Comparison of ENCODE assay signal across 8 mouse cellular contexts in the genomic region with DNA sequence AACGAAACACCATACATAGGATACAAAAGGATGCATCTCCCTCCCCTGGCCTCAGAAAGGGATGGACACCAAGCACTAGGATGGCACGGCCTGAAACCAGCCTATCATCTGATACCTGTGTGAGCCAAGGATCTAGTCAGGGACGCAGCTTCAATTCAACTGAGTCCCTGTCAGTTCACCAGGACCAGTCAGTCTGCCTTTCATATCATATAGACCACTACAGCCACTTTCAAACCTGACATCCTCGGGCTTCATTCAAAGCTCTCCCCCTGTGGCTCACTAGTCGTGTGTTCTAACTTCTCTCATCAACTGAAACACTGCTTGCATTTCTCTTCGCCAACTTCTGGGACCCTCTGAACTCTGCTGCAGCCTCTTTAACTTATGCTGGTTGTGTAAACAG. TPM values are rescaled to one million over a fixed set of nuclear protein-coding genes. Genes with fewer than 3 reads are reported as not detected.
DNase-seq lines count a peak whose midpoint lies in the region; ATAC-seq and TF ChIP-seq lines count a peak whose summit lies in the region.

No protein-coding gene starts in this region.

- WGBS in cerebellum, adult 2 months: 38% methylated on average over 6 of the region's 6 CpGs
- 77% methylated on average over 6 of the region's 6 CpGs for WGBS in liver, embryonic 11.5 days
- WGBS in stomach, embryonic 16.5 days: 74% methylated on average over 6 of the region's 6 CpGs

- no peaks in the 10 kb centered on the region for H3K27me3 ChIP-seq in cerebellum, adult 2 months (ENCODE audit: control insufficient read depth, insufficient read depth, low read length)
- H3K27me3 ChIP-seq in megakaryocyte, embryonic 14.5 days (replicated peaks): no peaks in the 10 kb centered on the region
- no peaks in the 10 kb centered on the region for H3K27me3 ChIP-seq in liver, embryonic 11.5 days (replicated peaks; ENCODE audit: control insufficient read depth, insufficient read depth, low read length)
- H3K27me3 ChIP-seq in stomach, embryonic 16.5 days (ENCODE audit: control insufficient read depth, insufficient read depth, low read length): no peaks in the 10 kb centered on the region

- H3K36me3 ChIP-seq in megakaryocyte, embryonic 14.5 days (replicated peaks; ENCODE audit: low read length): peaks cover 37% of the 10 kb centered on the region
- peaks cover 9% of the 10 kb centered on the region; the same call in 1 of the 2 replicates for H3K36me3 ChIP-seq in liver, embryonic 11.5 days (ENCODE audit: control insufficient read depth, insufficient read depth, low read length)
- H3K36me3 ChIP-seq in stomach, embryonic 16.5 days (ENCODE audit: control insufficient read depth, insufficient read depth, low read length): no peaks in the 10 kb centered on the region

- TF ChIP-seq POLR2A in cerebellum, adult 2 months (IDR thresholded peaks at IDR 0.05; ENCODE audit: borderline replicate concordance, insufficient read depth, low read length): no peak

- TF ChIP-seq CTCF in cerebellum, adult 2 months (IDR thresholded peaks at IDR 0.05; ENCODE audit: borderline replicate concordance, insufficient read depth, low read depth, low read length): no peak

- H3K4me3 ChIP-seq in cerebellum, adult 2 months (replicated peaks; ENCODE audit: insufficient read depth, low read depth, low read length): peak overlapping the region; percentile 61
- peak overlapping the region; percentile 87 for H3K4me3 ChIP-seq in megakaryocyte, embryonic 14.5 days (replicated peaks)
- no peak overlapping the region for H3K4me3 ChIP-seq in liver, embryonic 11.5 days (ENCODE audit: low read depth, low read length)
- peak overlapping the region; percentile 33 for H3K4me3 ChIP-seq in stomach, embryonic 16.5 days (replicated peaks; ENCODE audit: low read length)

- peaks cover 9% of the 10 kb centered on the region for H3K4me1 ChIP-seq in cerebellum, adult 2 months (ENCODE audit: control insufficient read depth, insufficient read depth, low read length)
- peaks cover 32% of the 10 kb centered on the region for H3K4me1 ChIP-seq in megakaryocyte, embryonic 14.5 days
- H3K4me1 ChIP-seq in liver, embryonic 11.5 days (replicated peaks; ENCODE audit: control insufficient read depth, insufficient read depth, low read length): peaks cover 7% of the 10 kb centered on the region
- H3K4me1 ChIP-seq in stomach, embryonic 16.5 days (ENCODE audit: control insufficient read depth, insufficient read depth, low read length): peaks cover 14% of the 10 kb centered on the region

- H3K9me3 ChIP-seq in megakaryocyte, embryonic 14.5 days: no peaks in the 10 kb centered on the region
- H3K9me3 ChIP-seq in liver, embryonic 11.5 days (ENCODE audit: control insufficient read depth, low read length): no peaks in the 10 kb centered on the region
- H3K9me3 ChIP-seq in stomach, embryonic 16.5 days (replicated peaks; ENCODE audit: control insufficient read depth, low read length): no peaks in the 10 kb centered on the region

- no peak overlapping the region for H3K27ac ChIP-seq in cerebellum, adult 2 months (ENCODE audit: insufficient read depth, low read length)
- no peak overlapping the region for H3K27ac ChIP-seq in liver, embryonic 11.5 days (ENCODE audit: low read depth, low read length)
- H3K27ac ChIP-seq in stomach, embryonic 16.5 days (ENCODE audit: low read length): no peak overlapping the region

- no peak for ATAC-seq in megakaryocyte, adult 5-6 weeks (ENCODE audit: poor library complexity, severe bottlenecking)
- no peak for ATAC-seq in liver, embryonic 11.5 days (replicated peaks; ENCODE audit: low FRiP score)
- no peak for ATAC-seq in stomach, embryonic 16.5 days (ENCODE audit: insufficient read depth, low FRiP score)

- peak overlapping the region; percentile 72 for H3K4me2 ChIP-seq in liver, embryonic 11.5 days
- H3K4me2 ChIP-seq in stomach, embryonic 16.5 days (ENCODE audit: low read depth, low read length): peak overlapping the region; percentile 54

- H3K9ac ChIP-seq in liver, embryonic 11.5 days (ENCODE audit: low read depth, low read length): no peak overlapping the region
- H3K9ac ChIP-seq in stomach, embryonic 16.5 days (ENCODE audit: low read length): peak overlapping the region; percentile 54

- peak in 1 of 2 experiments; percentile 32 for DNase-seq in cerebellum, adult 2 months
- DNase-seq in cerebellum, postnatal 10 days: no peak
- no peak for DNase-seq in liver, embryonic 11.5 days (ENCODE audit: low spot score)
- DNase-seq in left cerebral cortex, adult 11 months (ENCODE audit: low spot score): no peak
- DNase-seq in ovary, postnatal 36 days (ENCODE audit: low spot score): no peak

RNA-seq across cellular contexts. Expression of gene Zfp869, which starts 4.8 kb away (rescaled TPM):
- 24.2 and 24.5 TPM in 2 replicates for polyA plus RNA-seq in cerebellum, adult 2 months (2012; rRNA removed)
- 0.32 TPM in 1 of 2 replicates, not detected in the other for polyA plus RNA-seq in megakaryocyte, embryonic 14.5 days (2012; ENCODE audit: insufficient read depth, low replicate concordance)
- total RNA-seq in megakaryocyte, adult 5-6 weeks (2015): 16.7 and 17.9 TPM in 2 replicates
- 18.1 and 21.5 TPM in 2 replicates for total RNA-seq in megakaryocyte, adult 5-6 weeks (2017)
- polyA plus RNA-seq in liver, embryonic 11.5 days (2014; fragmentation: Nextera tagmentation; extraction: Ambion mirVana): 23.5 and 26.6 TPM in 2 replicates
- 22.8 and 28.9 TPM in 2 replicates for polyA plus RNA-seq in stomach, embryonic 16.5 days (2015; fragmentation: Nextera tagmentation; extraction: Ambion mirVana)

RNA-seq across cellular contexts. Expression of gene Zfp963, which starts 34.4 kb away (rescaled TPM):
- 6.3 TPM in 2 replicates for polyA plus RNA-seq in cerebellum, adult 2 months (2012; rRNA removed)
- 0.22 TPM in 1 of 2 replicates, not detected in the other for polyA plus RNA-seq in megakaryocyte, embryonic 14.5 days (2012; ENCODE audit: insufficient read depth, low replicate concordance)
- total RNA-seq in megakaryocyte, adult 5-6 weeks (2015): 7.2 and 8.0 TPM in 2 replicates
- total RNA-seq in megakaryocyte, adult 5-6 weeks (2017): 3.7 and 5.5 TPM in 2 replicates
- polyA plus RNA-seq in liver, embryonic 11.5 days (2014; fragmentation: Nextera tagmentation; extraction: Ambion mirVana): 3.8 and 4.1 TPM in 2 replicates
- polyA plus RNA-seq in stomach, embryonic 16.5 days (2015; fragmentation: Nextera tagmentation; extraction: Ambion mirVana): 5.3 and 5.4 TPM in 2 replicates

RNA-seq across cellular contexts. Expression of gene Gm20422, which starts 59.3 kb away (rescaled TPM):
- polyA plus RNA-seq in cerebellum, adult 2 months (2012; rRNA removed): 0.46 and 0.67 TPM in 2 replicates
- not detected in 2 replicates for polyA plus RNA-seq in megakaryocyte, embryonic 14.5 days (2012; ENCODE audit: insufficient read depth, low replicate concordance)
- not detected in 2 replicates for total RNA-seq in megakaryocyte, adult 5-6 weeks (2015)
- total RNA-seq in megakaryocyte, adult 5-6 weeks (2017): 0.33 and 0.45 TPM in 2 replicates
- 0.57 and 0.70 TPM in 2 replicates for polyA plus RNA-seq in liver, embryonic 11.5 days (2014; fragmentation: Nextera tagmentation; extraction: Ambion mirVana)
- 0.55 TPM in 1 of 2 replicates, not detected in the other for polyA plus RNA-seq in stomach, embryonic 16.5 days (2015; fragmentation: Nextera tagmentation; extraction: Ambion mirVana)

Comparison
In these comparisons a context has a peak if more than half of its experiments do, and no peak if none do; other contexts are left out.
1. RNA of gene Zfp869, which starts 4.8 kb away (polyA plus RNA-seq): 24.2 to 24.5 TPM in cerebellum, adult 2 months, 23.5 to 26.6 TPM in liver, embryonic 11.5 days and 22.8 to 28.9 TPM in stomach, embryonic 16.5 days; 0.32 TPM in megakaryocyte, embryonic 14.5 days; every median in the first group is over 10 times any median in the second.